Mouse (Mus musculus): ENCODE results near the gene Il18rap.
"Not testable (repeated sequence)": the region's sequence is repeated elsewhere in the genome, so short reads cannot be mapped to it uniquely, and the experiment has no call there.

The Il18rap gene

GRCm38 (mm10) chr1:40544650-40545049, 29.5 kb downstream of the Il18rap start:
- in situ Hi-C loops (cut with MboI, MseI), result loop anchor here (5.0 kb wide), 3 partner anchors 62 to 552 kb away; no protein-coding TSS in a partner anchor

DNA sequence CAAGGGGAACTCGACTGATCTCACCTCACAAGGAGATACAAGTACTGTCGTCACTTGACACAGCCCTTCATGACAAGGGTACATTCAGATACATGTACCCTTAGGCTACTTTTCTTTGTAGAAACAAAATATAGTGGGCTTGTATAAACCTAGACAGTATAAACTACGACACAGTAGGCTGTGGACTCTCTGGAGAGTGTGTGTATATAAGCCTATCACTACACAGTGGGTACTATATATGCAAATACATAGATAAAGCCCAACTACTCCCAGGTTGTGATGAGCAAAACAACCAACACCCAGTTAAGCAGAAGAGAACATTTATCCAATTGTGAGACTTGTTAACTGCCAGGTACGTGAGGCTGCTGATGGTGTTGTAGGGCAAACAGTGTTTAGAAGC, 31.5 kb downstream of the Il18rap start:
- in situ Hi-C loops (cut with MboI, MseI), result loop anchor here (5.0 kb wide), 1 partner anchor 554 kb away; no protein-coding TSS in a partner anchor

- in situ Hi-C loops (cut with MboI, MseI), result loop anchor here (5.0 kb wide), 1 partner anchor 555 kb away; no protein-coding TSS in a partner anchor
Measured at GRCm38 (mm10) chr1:40547064-40547572, 32.0 kb downstream of the Il18rap start.

DNA sequence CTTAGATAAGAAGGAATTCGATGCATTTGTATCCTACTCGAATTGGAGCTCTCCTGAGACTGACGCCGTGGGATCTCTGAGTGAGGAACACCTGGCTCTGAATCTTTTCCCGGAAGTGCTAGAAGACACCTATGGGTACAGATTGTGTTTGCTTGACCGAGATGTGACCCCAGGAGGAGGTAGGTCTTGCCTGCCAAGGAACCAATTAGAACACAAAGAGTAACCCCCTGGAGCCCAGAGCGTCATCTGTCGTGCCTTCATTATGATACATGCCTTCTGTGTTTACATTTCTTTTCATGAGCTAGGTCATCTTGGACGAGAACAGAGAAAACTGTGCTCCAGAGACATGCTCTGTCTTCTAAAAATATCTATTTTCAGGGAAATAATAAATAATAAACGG, 32.6 kb downstream of the Il18rap start:
- in situ Hi-C loops (cut with MboI, MseI), result loop anchor here (5.0 kb wide), 1 partner anchor 555 kb away; no protein-coding TSS in a partner anchor

DNA sequence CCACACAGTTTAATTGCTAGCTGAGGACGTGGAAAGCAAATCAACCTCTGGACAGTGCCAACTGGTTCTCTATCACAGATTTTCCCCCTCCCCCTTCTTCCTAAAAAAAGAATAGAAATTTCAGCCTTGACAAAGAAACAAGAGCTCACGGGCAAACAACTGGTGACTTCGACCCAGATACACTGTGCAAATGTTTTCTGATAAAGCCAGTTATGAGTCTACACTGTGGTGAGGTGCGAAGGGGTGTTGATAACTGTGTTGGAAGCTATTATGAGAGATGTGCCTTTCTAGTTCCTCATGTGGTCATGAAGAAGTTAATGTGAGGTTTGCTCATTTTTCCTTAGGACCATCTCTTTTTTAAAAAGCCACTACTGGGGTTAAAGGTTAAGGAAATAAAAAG, 54.2 kb downstream of the Il18rap start:
- in situ Hi-C loops (cut with MboI, MseI), result no loop called here

GRCm38 (mm10) chr1:40579784-40580183, 64.6 kb downstream of the Il18rap start, which contains the start of gene Slc9a4:
Gene Slc9a4, plus strand, starts transcription at chr1:40580081.
- in situ Hi-C loops (cut with MboI, MseI), result loop anchor here (5.0 kb wide), 2 partner anchors 78 to 178 kb away; no protein-coding TSS in a partner anchor

DNA sequence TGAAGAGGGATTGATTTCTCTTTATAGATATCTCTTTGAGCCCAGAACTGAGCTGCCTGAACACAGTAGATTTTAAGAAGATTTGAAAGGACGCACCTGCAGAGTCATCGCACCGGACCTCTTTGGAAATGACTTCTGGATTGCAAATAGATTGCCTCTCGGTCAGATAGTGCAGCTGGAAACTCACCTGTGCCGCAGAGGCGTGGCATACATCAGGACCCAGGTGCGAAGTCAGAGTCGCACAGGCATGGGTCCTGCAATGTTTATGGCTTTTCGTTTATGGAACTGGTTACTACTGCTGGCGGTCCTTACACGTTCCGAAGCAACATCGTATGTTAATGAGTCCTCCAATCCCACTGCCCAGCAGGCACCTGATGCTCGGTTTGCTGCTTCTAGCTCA, 65.1 kb downstream of the Il18rap start:
- in situ Hi-C loops (cut with MboI, MseI), result loop anchor here (5.0 kb wide), 2 partner anchors 77 to 177 kb away; no protein-coding TSS in a partner anchor

GRCm38 (mm10) chr1:40586776-40587175, 71.6 kb downstream of the Il18rap start:
- in situ Hi-C loops (cut with MboI, MseI), result no loop called here

- in situ Hi-C loops (cut with MboI, MseI), result no loop called here
Measured at GRCm38 (mm10) chr1:40590931-40591330, 75.8 kb downstream of the Il18rap start.

- in situ Hi-C loops (cut with MboI, MseI), result no loop called here
Measured at GRCm38 (mm10) chr1:40597822-40598221, 82.7 kb downstream of the Il18rap start.

- in situ Hi-C loops (cut with MboI, MseI), result not testable (repeated sequence)
Measured at GRCm38 (mm10) chr1:40599661-40600060, 84.5 kb downstream of the Il18rap start.

DNA sequence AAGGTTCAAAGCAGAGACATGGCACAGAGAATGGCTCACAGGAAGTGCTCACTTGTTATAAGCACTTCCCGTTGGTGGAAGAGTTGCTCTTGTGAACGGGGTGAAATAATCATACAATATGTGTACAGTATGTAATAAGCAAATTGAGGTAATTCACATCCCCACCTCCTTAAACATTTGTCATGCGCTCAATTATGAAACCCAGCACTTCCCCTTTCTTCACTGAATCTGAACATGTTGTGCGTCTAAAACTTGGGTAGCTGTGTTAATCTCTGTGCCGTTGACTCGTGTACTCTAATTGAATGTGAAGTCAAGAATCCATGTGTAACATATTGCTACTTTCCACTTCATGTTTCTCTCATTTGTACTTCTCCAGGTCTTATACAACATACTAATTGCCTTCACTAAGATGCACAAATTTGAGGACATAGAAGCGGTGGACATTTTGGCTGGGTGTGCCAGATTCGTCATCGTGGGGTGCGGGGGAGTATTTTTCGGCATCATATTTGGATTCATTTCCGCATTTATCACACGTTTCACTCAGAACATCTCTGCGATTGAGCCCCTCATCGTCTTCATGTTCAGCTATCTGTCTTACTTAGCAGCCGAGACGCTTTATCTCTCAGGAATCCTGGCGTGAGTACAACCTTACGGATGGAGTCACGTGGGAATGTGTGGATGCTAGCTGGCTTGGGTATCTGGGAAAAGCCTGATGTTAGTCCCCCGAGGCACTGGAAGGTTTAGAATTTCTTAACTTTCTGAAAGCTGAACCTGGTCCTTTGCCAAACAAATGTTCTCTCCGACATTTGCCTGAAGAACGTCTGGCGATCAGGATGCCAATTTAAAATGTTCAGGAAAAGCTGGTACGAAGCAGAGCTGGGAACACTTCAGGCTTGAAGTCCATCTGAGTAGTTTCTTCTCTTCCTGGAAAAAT, 85.5 kb downstream of the Il18rap start:
- in situ Hi-C loops (cut with MboI, MseI), result no loop called here
